Comparison of ENCODE assay signal across 7 mouse cellular contexts in genomic region chr7:126396298-126397119, GRCm38 (mm10). TPM values are rescaled to one million over a fixed set of nuclear protein-coding genes. Genes with fewer than 3 reads are reported as not detected.
DNase-seq lines count a peak whose midpoint lies in the region; ATAC-seq lines count a peak whose summit lies in the region.

Gene Nfatc2ip, minus strand, starts transcription at chr7:126396737.

- no peak within 1 kb of the TSS for H3K27ac ChIP-seq in embryonic facial prominence, embryonic 11.5 days (replicated peaks; ENCODE audit: low read depth, low read length)
- H3K27ac ChIP-seq in limb, embryonic 10.5 days: peak within 1 kb of the TSS; percentile 81
- peak within 1 kb of the TSS; percentile 64 for H3K27ac ChIP-seq in midbrain, embryonic 13.5 days

- H3K36me3 ChIP-seq in embryonic facial prominence, embryonic 11.5 days (replicated peaks; ENCODE audit: control insufficient read depth, insufficient read depth, low read depth, low read length): no peaks in the 10 kb centered on the region
- peaks cover 10% of the 10 kb centered on the region for H3K36me3 ChIP-seq in limb, embryonic 10.5 days
- H3K36me3 ChIP-seq in midbrain, embryonic 13.5 days: no peaks in the 10 kb centered on the region

- ATAC-seq in embryonic facial prominence, embryonic 11.5 days (replicated peaks; ENCODE audit: insufficient number of reproducible peaks, low FRiP score, low TSS enrichment, low read depth): peak; percentile 100
- peak; percentile 99 for ATAC-seq in granulocyte monocyte progenitor cell, adult 5-6 weeks (replicated peaks; ENCODE audit: poor library complexity, severe bottlenecking)
- ATAC-seq in midbrain, embryonic 13.5 days: peak; percentile 100

- DNase-seq in adrenal gland, postnatal 14 days: peak; percentile 94
- DNase-seq in embryonic facial prominence, embryonic 11.5 days (ENCODE audit: low spot score): peak; percentile 99
- peak; percentile 98 for DNase-seq in kidney, adult 11 months
- peak; percentile 90 for DNase-seq in limb, embryonic 10.5 days (ENCODE audit: low spot score)
- DNase-seq in spleen, adult 12 weeks (ENCODE audit: low spot score): peak; percentile 93

- peak within 1 kb of the TSS; percentile 96 for H3K4me3 ChIP-seq in embryonic facial prominence, embryonic 11.5 days (ENCODE audit: low read depth, low read length)
- H3K4me3 ChIP-seq in limb, embryonic 10.5 days: peak within 1 kb of the TSS; percentile 97
- H3K4me3 ChIP-seq in midbrain, embryonic 13.5 days (replicated peaks): peak within 1 kb of the TSS; percentile 84

- no peaks in the 10 kb centered on the region for H3K4me1 ChIP-seq in embryonic facial prominence, embryonic 11.5 days (ENCODE audit: control insufficient read depth, insufficient read depth, low read length)
- peaks cover 9% of the 10 kb centered on the region for H3K4me1 ChIP-seq in limb, embryonic 10.5 days
- peaks cover 14% of the 10 kb centered on the region for H3K4me1 ChIP-seq in midbrain, embryonic 13.5 days (replicated peaks)

- H3K9me3 ChIP-seq in embryonic facial prominence, embryonic 11.5 days (replicated peaks; ENCODE audit: control insufficient read depth, low read length): no peaks in the 10 kb centered on the region
- H3K9me3 ChIP-seq in limb, embryonic 10.5 days (replicated peaks): no peaks in the 10 kb centered on the region
- no peaks in the 10 kb centered on the region for H3K9me3 ChIP-seq in midbrain, embryonic 13.5 days

- H3K4me2 ChIP-seq in embryonic facial prominence, embryonic 11.5 days (ENCODE audit: low read depth, low read length): peak within 1 kb of the TSS; percentile 73
- peak within 1 kb of the TSS; percentile 82 for H3K4me2 ChIP-seq in midbrain, embryonic 13.5 days (replicated peaks)

- no peaks in the 10 kb centered on the region for H3K27me3 ChIP-seq in embryonic facial prominence, embryonic 11.5 days (ENCODE audit: control insufficient read depth, insufficient read depth, low read length)
- H3K27me3 ChIP-seq in limb, embryonic 10.5 days (ENCODE audit: low read depth, poor library complexity, severe bottlenecking): no peaks in the 10 kb centered on the region
- no peaks in the 10 kb centered on the region for H3K27me3 ChIP-seq in midbrain, embryonic 13.5 days

- under 1% methylated on average over 59 of the region's 59 CpGs for WGBS in embryonic facial prominence, embryonic 11.5 days
- 0% methylated on average over 59 of the region's 59 CpGs for WGBS in limb, embryonic 10.5 days
- WGBS in midbrain, embryonic 13.5 days: under 1% methylated on average over 59 of the region's 59 CpGs

- peak within 1 kb of the TSS; percentile 74 for H3K9ac ChIP-seq in embryonic facial prominence, embryonic 11.5 days (replicated peaks; ENCODE audit: low read length)
- H3K9ac ChIP-seq in midbrain, embryonic 13.5 days (replicated peaks): peak within 1 kb of the TSS; percentile 86

RNA-seq across cellular contexts. Expression of gene Nfatc2ip, which starts in this region (rescaled TPM):
- 7.1 and 8.4 TPM in 2 replicates for total RNA-seq in adrenal gland, postnatal 14 days (2021)
- 3.5 and 4.3 TPM in 2 replicates for polyA plus RNA-seq in embryonic facial prominence, embryonic 11.5 days (2014; fragmentation: Nextera tagmentation; extraction: Ambion mirVana)
- total RNA-seq in granulocyte monocyte progenitor cell, adult 5-6 weeks (2014; fragmentation: Nextera tagmentation): 11.7 and 14.8 TPM in 2 replicates
- total RNA-seq in granulocyte monocyte progenitor cell, adult 5-6 weeks (2017): 14.6 and 15.9 TPM in 2 replicates
- polyA plus RNA-seq in limb, embryonic 10.5 days (2016; fragmentation: Nextera tagmentation; extraction: Ambion mirVana): 2.6 and 2.9 TPM in 2 replicates
- polyA plus RNA-seq in midbrain, embryonic 13.5 days (2015; fragmentation: Nextera tagmentation; extraction: Ambion mirVana): 2.9 and 3.8 TPM in 2 replicates
